Mouse (Mus musculus): Measurements from ENCODE around the gene Rnf115. TPM values are rescaled to one million over a fixed set of nuclear protein-coding genes. Genes with fewer than 3 reads are reported as not detected.

Gene Rnf115
- polyA plus RNA-seq, 1 experiment from 2014 or later = 90.4 TPM

GRCm38 (mm10) chr3:96825261-96825660, 97.8 kb downstream of the Rnf115 start:
- WGBS = 50% methylated on average over 11 of the region's 11 CpGs
- ATAC-seq (ENCODE audit: low FRiP score) = no peak

GRCm38 (mm10) chr3:96828308-96828864, 100.9 kb downstream of the Rnf115 start:
- H3K27ac ChIP-seq (ENCODE audit: low read depth, low read length) = no peak overlapping the region
- H3K4me1 ChIP-seq (replicated peaks; ENCODE audit: control insufficient read depth, insufficient read depth, low read length) = no peaks in the 10 kb centered on the region
- DNase-seq (ENCODE audit: low spot score) (no peak), ATAC-seq (ENCODE audit: low FRiP score) (no peak)
- H3K9me3 ChIP-seq (ENCODE audit: control insufficient read depth, low read length) = no peaks in the 10 kb centered on the region
- no peaks in the 10 kb centered on the region for H3K27me3 ChIP-seq (ENCODE audit: control insufficient read depth, insufficient read depth, low read length)
- H3K36me3 ChIP-seq (ENCODE audit: control insufficient read depth, insufficient read depth, low read length) = no peaks in the 10 kb centered on the region
- H3K4me3 ChIP-seq (ENCODE audit: low read depth, low read length) = no peak overlapping the region
- no peak overlapping the region for H3K4me2 ChIP-seq (replicated peaks; ENCODE audit: low read depth, low read length)
- 44% methylated on average over 15 of the region's 15 CpGs for WGBS
- H3K9ac ChIP-seq (ENCODE audit: low read depth, low read length) = no peak overlapping the region

More at GRCm38 (mm10) chr3:96825261-96825660, 97.8 kb downstream of the Rnf115 start:
- Histone ChIP-seq H3K4me2 (replicated peaks; ENCODE audit: low read depth, low read length) (no peak overlapping the region), H3K9me3 (ENCODE audit: control insufficient read depth, low read length) (no peaks in the 10 kb centered on the region), H3K27me3 (ENCODE audit: control insufficient read depth, insufficient read depth, low read length) (no peaks in the 10 kb centered on the region), H3K27ac (ENCODE audit: low read depth, low read length) (no peak overlapping the region), H3K9ac (ENCODE audit: low read depth, low read length) (no peak overlapping the region), H3K4me1 (replicated peaks; ENCODE audit: control insufficient read depth, insufficient read depth, low read length) (no peaks in the 10 kb centered on the region), H3K4me3 (ENCODE audit: low read depth, low read length) (no peak overlapping the region), H3K36me3 (ENCODE audit: control insufficient read depth, insufficient read depth, low read length) (no peaks in the 10 kb centered on the region)
- DNase-seq (ENCODE audit: low spot score) = no peak

GRCm38 (mm10) chr3:96828984-96829383, 101.5 kb downstream of the Rnf115 start, which contains the start of the genes Pdzk1 and Cd160:
Pdzk1 (plus strand) TSS chr3:96829284.
Cd160 (minus strand) TSS chr3:96829351.
- ATAC-seq (ENCODE audit: low FRiP score) (no peak), DNase-seq (ENCODE audit: low spot score) (no peak)
- H3K9me3 ChIP-seq (ENCODE audit: control insufficient read depth, low read length) = no peaks in the 10 kb centered on the region
- H3K9ac ChIP-seq (ENCODE audit: low read depth, low read length) = no peak within 1 kb of the TSS
- no peak within 1 kb of the TSS for H3K4me3 ChIP-seq (ENCODE audit: low read depth, low read length)
- H3K4me1 ChIP-seq (replicated peaks; ENCODE audit: control insufficient read depth, insufficient read depth, low read length) = no peaks in the 10 kb centered on the region
- 88% methylated on average over 1 of the region's 1 CpGs for WGBS
- H3K27me3 ChIP-seq (ENCODE audit: control insufficient read depth, insufficient read depth, low read length) = no peaks in the 10 kb centered on the region
- no peaks in the 10 kb centered on the region for H3K36me3 ChIP-seq (ENCODE audit: control insufficient read depth, insufficient read depth, low read length)
- H3K4me2 ChIP-seq (replicated peaks; ENCODE audit: low read depth, low read length) = no peak within 1 kb of the TSS
- no peak within 1 kb of the TSS for H3K27ac ChIP-seq (ENCODE audit: low read depth, low read length)

- H3K9ac ChIP-seq (ENCODE audit: low read depth, low read length) = no peak overlapping the region
- H3K4me1 ChIP-seq (replicated peaks; ENCODE audit: control insufficient read depth, insufficient read depth, low read length) = no peaks in the 10 kb centered on the region
- H3K9me3 ChIP-seq (ENCODE audit: control insufficient read depth, low read length) = no peaks in the 10 kb centered on the region
- H3K27me3 ChIP-seq (ENCODE audit: control insufficient read depth, insufficient read depth, low read length) = no peaks in the 10 kb centered on the region
- no peaks in the 10 kb centered on the region for H3K36me3 ChIP-seq (ENCODE audit: control insufficient read depth, insufficient read depth, low read length)
- H3K4me3 ChIP-seq (ENCODE audit: low read depth, low read length) = no peak overlapping the region
- 79% methylated on average over 10 of the region's 10 CpGs for WGBS
- ATAC-seq (ENCODE audit: low FRiP score) (no peak), DNase-seq (ENCODE audit: low spot score) (no peak)
- no peak overlapping the region for H3K4me2 ChIP-seq (replicated peaks; ENCODE audit: low read depth, low read length)
- H3K27ac ChIP-seq (ENCODE audit: low read depth, low read length) = no peak overlapping the region
These were observed 102.4 kb downstream of the Rnf115 start for GRCm38 (mm10) chr3:96829856-96830255.

- no peak overlapping the region for H3K9ac ChIP-seq (ENCODE audit: low read depth, low read length)
- H3K27me3 ChIP-seq (ENCODE audit: control insufficient read depth, insufficient read depth, low read length) = no peaks in the 10 kb centered on the region
- 10% methylated on average over 5 of the region's 5 CpGs for WGBS
- H3K27ac ChIP-seq (ENCODE audit: low read depth, low read length) = no peak overlapping the region
- H3K36me3 ChIP-seq (ENCODE audit: control insufficient read depth, insufficient read depth, low read length) = no peaks in the 10 kb centered on the region
- no peak overlapping the region for H3K4me2 ChIP-seq (replicated peaks; ENCODE audit: low read depth, low read length)
- H3K4me1 ChIP-seq (replicated peaks; ENCODE audit: control insufficient read depth, insufficient read depth, low read length) = no peaks in the 10 kb centered on the region
- no peaks in the 10 kb centered on the region for H3K9me3 ChIP-seq (ENCODE audit: control insufficient read depth, low read length)
- ATAC-seq (ENCODE audit: low FRiP score) = no peak
- H3K4me3 ChIP-seq (ENCODE audit: low read depth, low read length) = no peak overlapping the region
- DNase-seq (ENCODE audit: low spot score) = no peak
These were observed 105.5 kb downstream of the Rnf115 start for GRCm38 (mm10) chr3:96832930-96833329.

- no peak overlapping the region for H3K4me2 ChIP-seq (replicated peaks; ENCODE audit: low read depth, low read length)
- no peak overlapping the region for H3K4me3 ChIP-seq (ENCODE audit: low read depth, low read length)
- no peaks in the 10 kb centered on the region for H3K9me3 ChIP-seq (ENCODE audit: control insufficient read depth, low read length)
- 72% methylated on average over 7 of the region's 7 CpGs for WGBS
- no peak overlapping the region for H3K27ac ChIP-seq (ENCODE audit: low read depth, low read length)
- H3K9ac ChIP-seq (ENCODE audit: low read depth, low read length) = no peak overlapping the region
- no peaks in the 10 kb centered on the region for H3K4me1 ChIP-seq (replicated peaks; ENCODE audit: control insufficient read depth, insufficient read depth, low read length)
- DNase-seq (ENCODE audit: low spot score) (no peak), ATAC-seq (ENCODE audit: low FRiP score) (no peak)
- no peaks in the 10 kb centered on the region for H3K36me3 ChIP-seq (ENCODE audit: control insufficient read depth, insufficient read depth, low read length)
- no peaks in the 10 kb centered on the region for H3K27me3 ChIP-seq (ENCODE audit: control insufficient read depth, insufficient read depth, low read length)
These were observed 107.3 kb downstream of the Rnf115 start for GRCm38 (mm10) chr3:96834587-96835348.

GRCm38 (mm10) chr3:96836414-96836813, 109.0 kb downstream of the Rnf115 start:
- WGBS = 67% methylated on average over 2 of the region's 2 CpGs
- Histone ChIP-seq H3K4me3 (ENCODE audit: low read depth, low read length) (no peak overlapping the region), H3K4me2 (replicated peaks; ENCODE audit: low read depth, low read length) (no peak overlapping the region), H3K9ac (ENCODE audit: low read depth, low read length) (no peak overlapping the region), H3K9me3 (ENCODE audit: control insufficient read depth, low read length) (no peaks in the 10 kb centered on the region), H3K4me1 (replicated peaks; ENCODE audit: control insufficient read depth, insufficient read depth, low read length) (no peaks in the 10 kb centered on the region), H3K27me3 (ENCODE audit: control insufficient read depth, insufficient read depth, low read length) (no peaks in the 10 kb centered on the region), H3K27ac (ENCODE audit: low read depth, low read length) (no peak overlapping the region), H3K36me3 (ENCODE audit: control insufficient read depth, insufficient read depth, low read length) (no peaks in the 10 kb centered on the region)
- DNase-seq (ENCODE audit: low spot score) (no peak), ATAC-seq (ENCODE audit: low FRiP score) (no peak)

GRCm38 (mm10) chr3:96838996-96839645, 111.7 kb downstream of the Rnf115 start:
- H3K4me2 ChIP-seq (replicated peaks; ENCODE audit: low read depth, low read length) = no peak overlapping the region
- WGBS = 77% methylated on average over 7 of the region's 7 CpGs
- H3K9me3 ChIP-seq (ENCODE audit: control insufficient read depth, low read length) = no peaks in the 10 kb centered on the region
- H3K9ac ChIP-seq (ENCODE audit: low read depth, low read length) = no peak overlapping the region
- DNase-seq (ENCODE audit: low spot score) (no peak), ATAC-seq (ENCODE audit: low FRiP score) (no peak)
- no peaks in the 10 kb centered on the region for H3K4me1 ChIP-seq (replicated peaks; ENCODE audit: control insufficient read depth, insufficient read depth, low read length)
- no peaks in the 10 kb centered on the region for H3K27me3 ChIP-seq (ENCODE audit: control insufficient read depth, insufficient read depth, low read length)
- H3K27ac ChIP-seq (ENCODE audit: low read depth, low read length) = no peak overlapping the region
- no peaks in the 10 kb centered on the region for H3K36me3 ChIP-seq (ENCODE audit: control insufficient read depth, insufficient read depth, low read length)
- H3K4me3 ChIP-seq (ENCODE audit: low read depth, low read length) = no peak overlapping the region

Data from hindbrain, embryonic 11.5 days (tissue).